Mouse (Mus musculus) adrenal gland (tissue): ENCODE data around the gene Rapgef4.

Experiments used
- intact Hi-C: fragments of 180-260 bp; cut with DNase I; formaldehyde crosslinking; loops from one replicate; pipeline ENCODE4 v1.15.1; 2025

The Rapgef4 gene

DNA sequence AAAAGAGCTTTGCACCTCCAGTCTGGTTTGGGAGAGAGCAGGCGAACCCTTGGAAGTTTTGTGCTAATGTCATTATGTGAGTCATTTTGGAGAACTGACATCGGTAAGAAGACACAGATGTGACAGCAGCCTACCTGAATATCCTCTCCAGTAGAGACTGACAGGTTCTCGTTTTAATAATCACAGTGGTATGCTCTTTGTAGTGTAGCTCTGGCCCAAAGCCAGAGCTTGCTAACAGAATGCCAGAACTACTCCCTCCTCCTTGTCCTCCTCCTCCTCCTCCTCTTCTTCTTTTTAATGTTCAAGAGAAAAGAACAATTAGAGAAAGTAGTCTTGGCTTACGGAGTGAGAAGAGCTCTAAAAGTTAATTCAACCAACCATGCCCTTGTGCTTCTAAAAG, 272.8 kb downstream of the Rapgef4 start:
- intact Hi-C loops, result no loop called here

DNA sequence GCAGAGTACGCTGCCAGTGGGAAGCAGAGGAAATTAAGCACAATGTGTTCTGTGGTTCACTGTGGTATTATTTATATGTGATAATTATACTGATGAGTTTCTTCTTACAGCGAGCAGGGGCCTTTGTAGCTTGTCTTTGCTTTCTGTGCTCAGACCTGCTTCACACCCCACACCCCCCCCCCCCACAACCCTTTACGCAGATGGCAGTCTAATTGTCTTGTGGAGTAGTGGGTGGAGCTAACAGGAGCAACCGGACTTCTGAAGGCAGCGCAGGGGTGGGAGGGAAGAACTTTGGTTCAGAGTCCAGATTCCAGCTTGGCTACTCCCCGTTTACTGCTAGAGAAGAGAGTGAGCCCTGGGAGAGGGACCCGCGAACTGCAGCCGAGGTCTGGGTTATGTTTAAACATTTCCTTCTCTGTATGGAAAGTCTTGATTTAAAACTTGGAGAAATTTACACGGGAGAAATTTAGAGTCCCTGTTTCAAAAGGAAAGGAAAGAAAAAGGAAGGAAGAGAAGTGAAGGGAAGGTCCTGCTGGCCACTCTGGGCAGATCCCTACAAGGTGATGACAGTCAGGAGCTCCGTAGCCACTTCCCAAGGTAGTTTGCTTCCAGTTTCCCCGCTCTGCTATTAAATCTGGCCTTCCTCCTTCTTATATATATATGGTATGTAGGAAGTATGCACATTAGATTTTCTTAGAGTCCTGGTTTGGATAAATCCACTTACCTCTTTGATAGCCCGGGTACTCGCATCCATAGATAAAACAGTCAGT, 274.0 kb downstream of the Rapgef4 start:
- intact Hi-C loops, result no loop called here

DNA sequence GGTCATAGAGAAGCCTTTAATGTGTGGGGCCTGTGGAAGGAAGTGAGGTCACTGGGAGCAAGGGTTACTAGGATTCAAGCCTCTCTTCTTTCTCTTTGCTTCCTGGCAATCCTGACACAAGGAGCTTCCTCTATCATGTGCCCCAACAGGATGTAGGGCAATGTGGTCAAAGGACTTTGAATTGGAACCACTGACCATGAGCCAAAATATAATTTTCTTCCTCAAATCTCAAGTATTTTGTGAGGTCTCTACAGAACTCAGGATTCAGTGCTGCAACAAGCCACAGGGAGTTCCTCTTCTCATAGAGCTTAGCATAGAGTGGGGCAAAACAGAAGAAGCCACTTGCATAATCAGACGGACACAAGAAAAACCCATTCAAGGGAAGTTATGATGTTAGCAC, 279.7 kb downstream of the Rapgef4 start:
- intact Hi-C loops, result no loop called here

DNA sequence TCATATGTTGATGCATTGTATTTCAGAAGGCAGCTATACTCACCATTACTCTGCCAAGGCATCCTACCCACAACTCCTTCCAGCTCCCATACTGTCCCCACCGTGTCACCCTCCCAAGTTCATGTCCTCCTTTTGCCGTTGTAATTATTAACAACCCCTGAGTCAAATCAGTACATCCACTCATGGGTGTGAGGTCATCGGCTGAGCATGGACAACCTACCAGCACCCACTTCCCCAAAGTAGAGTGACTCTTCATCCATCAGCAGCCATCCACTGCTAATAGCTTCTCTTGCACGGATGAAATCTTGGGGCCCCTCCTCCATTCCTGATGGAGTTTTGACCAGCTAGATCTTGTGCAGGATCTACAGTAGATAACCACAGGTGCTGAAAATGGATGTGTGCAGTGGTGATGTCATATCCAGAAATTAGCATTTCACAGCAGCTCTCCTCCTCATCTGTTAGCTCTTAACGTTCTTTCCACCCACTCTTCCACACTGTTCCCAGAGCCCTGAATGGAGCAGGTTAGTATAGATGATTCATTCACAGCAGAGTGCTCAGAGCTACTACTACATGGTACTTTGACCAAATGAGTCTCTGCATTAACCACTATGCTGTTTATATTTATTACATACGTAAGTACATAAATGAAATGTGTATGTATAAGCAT, 281.9 kb downstream of the Rapgef4 start:
- intact Hi-C loops, result no loop called here

DNA sequence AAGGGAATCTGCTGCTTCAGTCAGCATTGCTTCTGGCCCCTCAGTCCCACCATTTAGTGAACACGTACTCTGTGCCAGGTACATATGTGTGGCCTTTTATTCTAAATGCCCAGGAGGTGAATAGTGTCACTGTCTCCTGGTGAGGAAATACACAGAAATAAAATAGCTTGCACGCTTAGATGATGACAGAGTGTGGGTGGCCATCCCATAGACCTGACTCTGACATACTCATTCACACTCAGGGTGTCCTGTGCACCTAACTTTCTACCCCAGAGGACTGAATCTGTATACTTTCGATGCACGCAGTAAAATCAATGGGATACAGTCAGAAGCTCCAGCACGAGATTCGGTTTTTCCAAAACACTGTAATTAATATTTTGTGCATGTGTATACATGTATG, 286.4 kb downstream of the Rapgef4 start:
- intact Hi-C loops, result no loop called here

DNA sequence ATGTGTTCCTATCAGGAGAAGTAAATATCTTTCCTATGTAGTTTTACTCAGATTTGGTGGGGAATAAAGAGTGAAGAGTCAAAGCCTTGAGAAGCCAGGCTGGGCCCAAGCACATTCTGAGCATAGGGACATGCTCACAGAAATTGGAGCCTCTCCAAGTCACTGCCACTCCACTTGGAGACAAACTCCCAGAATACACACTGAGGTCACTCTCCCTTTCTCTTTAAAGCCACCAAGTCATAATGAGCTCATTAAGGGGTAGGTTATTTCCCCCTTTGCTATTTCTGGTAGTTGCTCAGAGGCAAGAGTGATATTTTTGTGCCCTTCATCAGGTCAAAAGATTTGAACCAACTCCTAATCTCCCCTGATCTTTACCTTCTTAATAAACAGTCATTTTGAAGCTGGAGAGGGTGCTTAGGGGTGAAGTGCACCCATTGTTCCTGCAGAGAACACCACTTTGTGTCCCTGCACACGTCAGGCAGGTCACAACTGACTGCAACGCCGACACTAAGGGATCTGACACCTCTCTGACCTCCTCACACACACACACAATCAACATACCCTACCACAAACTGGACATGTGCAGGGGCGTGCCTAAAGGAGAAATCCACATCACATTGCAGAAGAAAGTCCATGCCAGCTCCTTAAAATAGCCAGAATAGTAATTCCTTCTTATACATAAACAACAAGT, 288.8 kb downstream of the Rapgef4 start:
- intact Hi-C loops, result no loop called here

DNA sequence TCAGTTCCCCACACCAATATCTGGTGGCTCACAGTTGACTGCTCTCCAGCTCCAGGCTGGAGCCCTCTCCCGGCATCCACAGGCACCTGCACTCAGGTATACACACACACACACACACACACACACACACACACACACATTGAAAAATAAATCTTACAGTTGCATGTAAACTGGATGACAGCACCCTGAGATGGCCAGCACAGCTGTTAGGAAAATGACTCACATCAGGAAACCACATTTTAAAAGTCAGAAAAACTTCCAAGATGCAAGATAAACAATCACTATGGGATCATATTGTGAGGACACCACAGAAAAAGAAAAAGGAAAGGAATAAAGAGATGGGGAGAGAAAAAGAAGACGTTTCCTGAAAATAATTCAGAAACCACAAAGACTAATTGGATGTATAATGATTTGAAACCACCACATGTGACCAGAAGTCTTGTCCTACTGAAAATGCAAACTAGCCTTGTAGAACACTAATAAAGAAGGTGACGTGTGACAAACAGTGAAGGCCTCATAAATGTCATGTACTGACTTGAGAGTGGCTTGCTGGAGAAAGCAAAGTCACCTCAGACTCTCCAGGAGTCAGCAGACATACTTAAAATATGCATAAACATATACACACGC, 297.3 kb downstream of the Rapgef4 start:
- intact Hi-C loops, result no loop called here

DNA sequence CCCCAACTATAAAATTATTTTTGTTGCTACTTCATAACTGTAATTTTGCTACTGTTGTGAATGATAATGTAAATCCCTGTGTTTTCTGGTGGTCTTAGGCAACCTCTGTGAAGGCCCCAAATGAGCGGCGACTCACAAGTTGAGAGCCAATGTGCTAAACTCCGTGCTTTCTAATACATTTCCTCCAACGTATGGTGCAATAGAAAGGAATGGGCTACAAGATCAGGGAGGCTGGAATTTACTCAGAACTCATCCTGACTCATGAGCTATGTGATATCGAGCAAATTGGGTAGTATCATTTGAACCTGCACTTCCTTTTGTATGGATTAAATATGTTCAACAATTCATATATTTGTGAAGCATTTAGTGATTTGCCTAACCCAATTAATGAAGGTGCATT, 299.5 kb downstream of the Rapgef4 start:
- intact Hi-C loops, result no loop called here

DNA sequence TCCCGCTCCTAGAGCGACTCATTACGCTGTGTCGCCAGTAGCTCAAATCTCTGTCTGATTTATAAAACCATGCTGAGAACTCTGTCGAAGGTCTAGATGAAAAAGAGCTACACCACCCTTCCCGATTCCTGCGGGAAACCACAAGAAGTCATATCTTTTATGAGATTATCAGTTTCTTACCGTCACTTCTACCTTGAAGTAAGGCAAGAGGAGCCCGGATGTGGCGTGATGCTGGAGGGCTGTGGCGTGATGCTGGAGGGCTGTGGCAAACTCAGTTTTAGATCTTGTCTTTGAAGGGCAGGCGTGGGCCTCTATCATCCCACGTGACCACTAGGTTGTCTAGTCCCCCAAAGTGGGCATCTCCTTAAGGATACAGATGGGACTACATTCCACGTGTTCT, 300.9 kb downstream of the Rapgef4 start:
- intact Hi-C loops, result no loop called here

DNA sequence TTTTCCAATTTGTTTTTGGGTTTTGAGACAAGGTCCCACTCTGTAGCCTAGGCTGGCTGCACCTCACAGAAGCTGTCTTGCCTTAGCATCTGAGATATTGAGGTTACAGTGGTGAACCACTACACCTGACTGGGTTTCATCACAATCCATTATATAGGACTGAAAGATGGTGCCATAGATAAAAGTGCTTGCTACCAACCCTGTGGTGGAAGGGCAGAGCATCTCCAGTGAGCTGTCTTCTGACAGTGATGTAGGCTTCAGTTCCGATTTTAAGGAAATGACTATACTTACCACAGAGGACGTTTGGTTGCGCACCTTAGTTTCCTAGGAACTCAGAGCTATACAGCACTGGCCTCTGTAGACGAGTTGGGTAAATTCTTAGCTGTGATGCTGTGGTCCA, 301.7 kb downstream of the Rapgef4 start:
- intact Hi-C loops, result no loop called here

DNA sequence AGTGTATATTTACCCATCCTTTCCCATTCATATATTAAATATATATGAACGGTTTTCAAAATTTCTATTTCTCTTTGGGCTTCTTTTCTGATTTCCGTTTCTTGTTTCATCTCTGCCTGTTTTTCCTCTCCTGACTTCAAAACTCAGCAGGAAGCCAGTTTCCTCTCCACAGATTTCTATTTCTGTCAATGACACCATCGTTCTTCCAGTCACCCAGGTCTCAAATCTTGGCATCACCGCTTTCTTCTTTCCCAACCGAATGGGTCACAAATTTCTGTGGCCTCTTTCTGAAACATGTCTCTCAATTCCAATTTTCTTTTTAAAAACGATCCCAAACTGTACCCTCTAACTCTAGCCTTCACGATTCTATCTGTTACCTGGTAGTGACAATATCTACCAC, 303.6 kb downstream of the Rapgef4 start:
- intact Hi-C loops, result no loop called here

DNA sequence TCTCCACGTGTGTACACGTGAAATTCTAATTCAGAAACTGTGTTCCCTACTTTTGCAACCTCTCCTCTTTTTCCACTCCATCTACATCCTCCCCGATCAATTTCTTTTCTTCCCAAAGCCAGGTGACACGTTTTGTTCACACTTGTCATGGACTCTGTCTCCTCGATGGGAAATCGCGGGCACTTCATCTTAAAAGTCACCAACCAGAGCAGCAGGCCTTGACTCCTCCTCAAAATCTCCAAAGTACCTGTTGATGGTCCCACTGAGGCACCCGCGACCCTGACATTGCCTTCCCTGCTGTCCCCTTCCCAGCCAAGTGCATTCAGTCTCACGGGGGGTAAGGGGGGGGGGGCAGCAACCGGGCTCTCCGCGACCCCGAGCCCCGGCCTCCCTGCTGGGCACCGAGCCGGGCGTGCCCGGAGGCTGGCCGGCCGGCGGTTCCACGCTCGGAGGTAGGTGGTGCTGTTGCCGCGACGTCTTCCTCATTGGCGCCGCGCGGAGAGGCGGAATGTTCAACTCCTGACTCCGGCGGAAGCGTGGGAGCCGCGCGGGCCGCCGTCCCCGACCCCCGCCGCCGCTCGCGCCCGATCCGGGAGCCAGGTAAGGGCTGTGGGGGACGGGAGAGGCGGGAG, 304.3 kb downstream of the Rapgef4 start, which contains the start of gene Map3k20:
Gene Map3k20 (plus strand): TSS at position 382 of the 632 bp plus-strand sequence.
- intact Hi-C loops, result no loop called here

DNA sequence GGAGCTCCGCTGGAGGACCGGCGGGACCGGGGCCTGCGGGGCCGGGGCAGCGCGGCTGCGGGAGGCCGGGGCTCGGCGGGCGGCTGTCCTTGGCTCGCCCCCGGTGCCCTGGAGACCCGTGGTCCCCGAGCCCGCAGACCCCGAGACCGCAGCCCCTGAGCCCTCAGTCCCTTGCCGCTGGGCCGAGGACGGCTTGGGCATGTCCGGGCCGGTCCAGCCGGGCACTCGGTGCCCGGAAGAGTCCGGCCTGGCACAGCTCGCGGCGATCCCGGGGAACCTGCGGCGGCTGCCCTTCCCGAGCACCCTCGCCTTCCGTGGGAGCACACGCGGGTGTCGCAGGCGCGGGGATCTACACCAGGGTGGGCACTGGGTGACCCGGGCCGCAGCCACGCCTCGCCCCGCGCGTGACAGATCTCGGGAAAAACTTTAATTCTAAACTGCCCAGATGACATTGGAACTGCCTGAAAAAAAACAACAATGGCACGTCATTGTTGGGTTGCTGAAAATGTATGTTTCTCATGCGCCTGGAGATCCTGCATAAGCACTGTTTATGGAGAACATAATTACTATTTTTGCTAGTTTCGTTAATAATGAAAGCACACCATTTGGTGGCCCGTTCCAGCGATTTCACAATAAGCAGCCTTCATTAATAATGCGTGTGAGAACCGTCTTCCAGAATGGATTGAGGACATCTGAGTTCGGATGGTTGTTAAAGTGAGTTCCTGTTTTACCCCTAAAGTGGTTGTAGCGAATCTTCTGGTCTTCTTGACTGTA, 305.0 kb downstream of the Rapgef4 start:
- intact Hi-C loops, result no loop called here

DNA sequence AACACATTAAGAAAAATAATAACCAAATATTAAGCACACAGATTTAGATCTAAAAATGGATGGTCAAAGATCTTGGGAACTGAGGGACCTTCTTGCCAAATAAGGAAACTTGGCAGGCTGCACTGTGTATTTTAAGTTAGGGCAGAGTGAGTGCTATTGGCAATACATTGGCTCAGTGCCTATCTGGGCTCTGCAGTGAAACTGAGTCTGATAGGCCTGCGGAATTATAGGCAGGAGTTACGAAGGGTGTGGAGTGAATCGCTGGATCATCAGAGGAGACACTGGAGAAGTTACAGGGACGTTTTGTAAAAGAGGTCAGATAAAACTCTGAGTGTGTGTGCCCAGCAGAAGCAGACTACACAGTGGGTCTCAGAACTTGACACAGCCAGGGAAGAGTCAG, 306.1 kb downstream of the Rapgef4 start:
- intact Hi-C loops, result no loop called here

DNA sequence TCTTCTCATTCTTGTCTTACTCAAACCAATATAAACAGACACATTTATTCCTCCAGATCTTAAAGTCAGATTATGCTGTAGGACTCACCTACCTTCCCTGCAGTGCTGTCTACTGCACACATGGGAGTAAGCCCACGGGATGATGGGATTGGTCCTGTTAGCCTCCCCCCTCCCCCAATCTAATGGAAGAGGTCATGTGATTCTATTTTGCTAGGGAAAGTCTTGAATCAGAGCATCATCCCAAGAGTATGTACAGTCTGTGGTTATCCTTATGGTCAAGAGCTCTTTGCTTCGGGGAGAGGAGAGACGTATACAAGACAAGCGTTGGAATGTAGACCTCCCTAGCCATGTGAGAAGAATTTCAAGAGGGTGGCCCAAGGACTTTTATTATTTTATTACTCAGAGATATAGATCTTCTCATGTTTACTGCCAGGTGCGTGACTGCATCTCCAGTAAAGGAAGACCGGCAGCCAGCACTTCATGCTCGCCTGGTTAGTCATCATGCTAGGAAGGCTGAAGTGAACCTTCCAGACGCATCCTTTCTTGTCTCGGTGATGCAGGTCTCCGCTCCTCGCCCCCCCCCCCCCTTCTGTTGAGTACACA, 308.0 kb downstream of the Rapgef4 start:
- intact Hi-C loops, result no loop called here

DNA sequence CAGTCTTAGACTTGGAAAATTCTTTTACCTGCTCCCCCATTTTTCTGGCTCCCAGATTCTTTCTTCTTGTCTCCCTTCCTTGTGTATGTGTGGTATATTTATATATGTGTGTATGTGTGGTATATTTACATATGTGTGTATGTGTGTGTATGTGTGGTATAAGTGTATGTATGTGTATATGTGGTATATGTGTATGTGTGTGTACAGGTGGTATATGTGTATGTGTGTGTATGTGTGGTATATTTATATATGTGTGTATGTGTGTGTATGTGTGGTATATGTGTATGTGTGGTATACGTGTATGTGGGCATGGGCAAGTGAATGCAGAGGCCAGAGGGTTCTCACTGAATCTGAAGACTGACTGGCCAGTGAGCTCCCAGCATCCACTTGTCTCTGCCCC, 310.1 kb downstream of the Rapgef4 start:
- intact Hi-C loops, result no loop called here

DNA sequence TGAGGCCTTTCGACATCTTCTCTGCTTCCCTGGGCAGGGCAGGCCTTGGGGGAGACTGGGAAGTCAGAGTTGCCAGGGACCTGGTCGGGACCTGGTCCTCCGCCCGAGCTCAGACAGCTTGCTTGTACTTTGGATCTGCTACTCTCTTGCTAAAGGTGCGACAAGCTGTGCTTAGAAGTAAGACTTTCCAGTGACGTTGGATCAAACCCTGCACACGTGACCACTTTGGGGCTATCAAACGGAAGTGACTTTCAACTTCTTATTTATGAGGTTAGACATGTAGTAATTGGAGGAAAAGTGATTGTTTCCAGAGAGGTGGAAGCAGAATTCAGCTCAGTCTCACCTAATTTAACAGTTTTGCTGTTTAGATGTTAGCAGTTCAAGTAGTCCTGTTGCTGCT, 311.5 kb downstream of the Rapgef4 start:
- intact Hi-C loops, result no loop called here

DNA sequence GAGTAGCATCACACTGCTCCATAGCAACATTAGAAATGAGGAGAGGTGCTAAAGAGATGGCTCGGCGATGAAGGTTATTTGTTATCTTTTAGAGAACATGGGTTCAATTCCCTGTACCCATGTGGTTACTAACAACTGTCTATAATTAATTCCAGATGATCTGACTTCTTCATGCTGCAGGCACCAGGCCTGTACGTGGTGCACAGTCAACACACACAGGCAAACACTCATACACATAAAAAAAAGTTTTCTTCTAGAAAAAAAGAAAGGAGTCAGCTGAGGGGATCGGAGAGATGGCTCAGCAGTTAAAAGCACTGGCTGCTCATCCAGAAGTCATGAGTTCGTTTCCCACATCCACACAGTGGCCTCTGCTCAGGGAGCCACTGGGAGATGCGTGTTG, 314.0 kb downstream of the Rapgef4 start:
- intact Hi-C loops, result no loop called here

DNA sequence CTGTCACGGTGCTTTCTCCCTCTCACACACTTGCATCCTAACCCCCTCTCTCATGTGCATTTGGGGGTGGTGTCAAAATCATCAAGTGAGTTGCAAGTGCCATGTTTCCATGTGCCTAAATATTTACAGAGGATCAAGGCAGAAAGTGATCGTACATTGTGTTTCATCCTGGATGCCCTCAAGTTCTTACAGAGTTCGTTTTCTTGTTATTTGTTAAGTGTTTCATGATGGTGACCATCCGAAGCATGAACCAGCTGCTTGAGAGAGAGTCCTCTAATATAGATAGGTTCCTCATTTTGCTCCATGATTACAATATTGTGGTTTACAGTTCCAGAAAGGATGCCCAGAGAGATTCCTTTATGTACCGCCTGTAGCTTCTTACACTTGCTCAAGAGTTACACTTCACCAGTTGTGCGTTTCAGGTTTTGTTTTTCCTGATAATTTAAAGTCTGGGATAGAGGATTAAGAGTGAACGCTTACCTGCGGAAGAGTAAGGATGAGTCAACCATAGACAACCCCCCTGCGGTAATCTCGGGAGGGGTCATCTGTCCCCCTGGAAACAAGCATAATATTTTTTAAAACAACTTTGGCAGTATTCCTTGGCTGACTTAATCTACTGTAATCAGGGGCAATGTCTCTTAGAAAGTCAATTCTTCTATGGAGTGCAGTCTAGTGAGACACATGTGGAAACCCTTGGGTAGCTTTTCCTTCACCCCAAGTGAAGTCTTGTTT, 316.1 kb downstream of the Rapgef4 start:
- intact Hi-C loops, result no loop called here

DNA sequence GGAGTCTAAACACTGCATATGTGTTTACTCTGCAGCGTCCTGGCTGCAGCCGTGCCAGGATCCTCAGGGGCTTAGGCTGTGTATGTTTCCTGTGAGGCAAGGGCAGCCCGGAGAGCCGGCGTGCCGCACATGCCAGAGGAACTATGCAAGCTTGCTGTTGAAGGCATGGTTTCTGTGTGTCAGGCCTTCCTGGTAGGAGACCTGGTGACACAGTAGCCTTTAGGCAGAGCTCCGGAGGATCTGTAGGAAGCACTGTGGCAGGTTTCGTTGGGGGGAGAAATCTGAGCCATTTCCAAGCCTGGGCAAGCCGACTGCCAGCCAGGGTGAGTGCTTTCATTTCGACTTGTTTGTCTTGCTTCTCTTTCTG, 316.7 kb downstream of the Rapgef4 start:
- intact Hi-C loops, result loop anchor here (2.0 kb wide), 1 partner anchor 93 kb away; no protein-coding TSS in a partner anchor
